In the genomic region with DNA sequence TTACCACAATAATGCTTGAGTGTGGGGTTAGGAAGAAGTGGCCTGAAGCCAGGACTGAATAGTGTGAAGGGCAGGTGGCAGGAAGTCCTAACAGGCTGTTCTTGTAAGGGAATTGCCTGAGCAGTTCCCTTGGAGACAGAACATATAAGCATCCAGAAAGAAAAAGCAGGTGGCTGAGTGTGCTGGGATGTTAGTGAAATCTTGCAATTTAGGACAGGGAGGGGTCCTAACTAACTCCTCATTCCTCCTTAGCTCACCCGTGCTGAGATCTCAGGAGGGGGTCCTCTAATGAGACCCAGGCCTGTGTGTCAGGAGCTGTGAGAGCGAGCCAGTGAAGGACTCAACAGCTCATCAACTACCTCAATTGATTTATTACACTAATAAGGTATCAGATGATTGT, we compare ENCODE assay signal across 32 mouse cellular contexts. TPM values are rescaled to one million over a fixed set of nuclear protein-coding genes. Genes with fewer than 3 reads are reported as not detected.
DNase-seq lines count a peak whose midpoint lies in the region; ATAC-seq and TF ChIP-seq lines count a peak whose summit lies in the region.
"Had no signal": no experiment of that assay in that cellular context is flagged by ENCODE, and none has a peak within 500 bp of the region (broad histone marks: within the 10 kb centered on the region; RNA-seq: fewer than 3 reads in every experiment).

No protein-coding gene starts in this region.

- TF ChIP-seq POLR2A in limb, embryonic 14.5 days (IDR thresholded peaks at IDR 0.05; ENCODE audit: borderline replicate concordance, extremely low read depth, insufficient read depth, insufficient read length): no peak

- WGBS in forebrain, embryonic 16.5 days: 12% methylated on average over 2 of the region's 2 CpGs
- 8% methylated on average over 2 of the region's 2 CpGs for WGBS in forebrain, embryonic 15.5 days
- 30% methylated on average over 2 of the region's 2 CpGs for WGBS in lung, postnatal 0 days
- WGBS in limb, embryonic 14.5 days: 7% methylated on average over 2 of the region's 2 CpGs

- 0 out of 2 replicates have a peak, but pooled peaks have one; percentile 3 for ATAC-seq in forebrain, embryonic 16.5 days
- ATAC-seq in forebrain, embryonic 15.5 days (replicated peaks): no peak
- ATAC-seq in lung, postnatal 0 days: peak; percentile 8; the same call in 1 of the 2 replicates
- ATAC-seq in limb, embryonic 14.5 days (ENCODE audit: low FRiP score, low read depth): peak; percentile 60; the same call in 1 of the 2 replicates
- ATAC-seq: inflammation-experienced regulatory T-cells, adult 6 months; midbrain, embryonic 13.5 days had no signal

- H3K4me2 ChIP-seq in forebrain, embryonic 16.5 days (ENCODE audit: low read length): no peak overlapping the region
- H3K4me2 ChIP-seq in forebrain, embryonic 15.5 days (replicated peaks): no peak overlapping the region
- no peak overlapping the region for H3K4me2 ChIP-seq in lung, postnatal 0 days (replicated peaks; ENCODE audit: low read depth, low read length)
- H3K4me2 ChIP-seq in limb, embryonic 14.5 days (replicated peaks; ENCODE audit: low read depth, low read length, severe bottlenecking): no peak overlapping the region
- H3K4me2 ChIP-seq: embryonic facial prominence, embryonic 15.5 days; heart, embryonic 11.5 days; hindbrain, embryonic 14.5 days; kidney, embryonic 15.5 days; limb, embryonic 15.5 days; liver, embryonic 13.5 days; midbrain, embryonic 13.5 days had no signal

- H3K9ac ChIP-seq in forebrain, embryonic 16.5 days (replicated peaks; ENCODE audit: low read depth, low read length): no peak overlapping the region
- no peak overlapping the region for H3K9ac ChIP-seq in forebrain, embryonic 15.5 days (replicated peaks)
- no peak overlapping the region for H3K9ac ChIP-seq in lung, postnatal 0 days (replicated peaks; ENCODE audit: low read depth)
- H3K9ac ChIP-seq in limb, embryonic 14.5 days (ENCODE audit: low read depth, low read length, severe bottlenecking): no peak overlapping the region
- H3K9ac ChIP-seq: embryonic facial prominence, embryonic 15.5 days; hindbrain, embryonic 14.5 days; kidney, embryonic 15.5 days; limb, embryonic 15.5 days; liver, embryonic 13.5 days; midbrain, embryonic 13.5 days had no signal

- no peaks in the 10 kb centered on the region for H3K36me3 ChIP-seq in forebrain, embryonic 16.5 days (ENCODE audit: control insufficient read depth, insufficient read depth)
- no peaks in the 10 kb centered on the region for H3K36me3 ChIP-seq in forebrain, embryonic 15.5 days
- H3K36me3 ChIP-seq in lung, postnatal 0 days (ENCODE audit: insufficient read depth, low read length): no peaks in the 10 kb centered on the region
- H3K36me3 ChIP-seq in limb, embryonic 14.5 days (ENCODE audit: control insufficient read depth, insufficient read depth, low read length): no peaks in the 10 kb centered on the region
- H3K36me3 ChIP-seq: embryonic facial prominence, embryonic 10.5 days; embryonic facial prominence, embryonic 15.5 days; G1E; kidney, embryonic 15.5 days; limb, embryonic 15.5 days; liver, embryonic 13.5 days; midbrain, embryonic 13.5 days had no signal

- TF ChIP-seq EP300 in lung, postnatal 0 days (IDR thresholded peaks at IDR 0.05): no peak

- DNase-seq in lung, postnatal 0 days (ENCODE audit: low spot score): no peak
- no peak for DNase-seq in lung, postnatal 14 days
- DNase-seq in forelimb bud, embryonic 11.5 days (ENCODE audit: low read depth, low spot score): peak; percentile 43
- no peak for DNase-seq in limb, embryonic 14.5 days (ENCODE audit: low spot score)
- no peak for DNase-seq in cerebellum, adult 9-11 months
- no peak for DNase-seq in ovary, postnatal 14 days (ENCODE audit: low spot score)
- DNase-seq: adrenal gland, postnatal 25 days; cerebellum, adult 18-20 months; gastrocnemius, postnatal 25 days; heart, adult 18-20 months; heart, postnatal 36 days; kidney, adult 18-20 months; kidney, postnatal 25 days; liver, embryonic 13.5 days; lung, adult 18-20 months; lung, postnatal 36 days; thymus, adult 2 months; thymus, postnatal 36 days had no signal

- no peaks in the 10 kb centered on the region for H3K9me3 ChIP-seq in forebrain, embryonic 16.5 days (ENCODE audit: control insufficient read depth, low read length)
- no peaks in the 10 kb centered on the region for H3K9me3 ChIP-seq in forebrain, embryonic 15.5 days
- no peaks in the 10 kb centered on the region for H3K9me3 ChIP-seq in lung, postnatal 0 days (ENCODE audit: low read length)
- H3K9me3 ChIP-seq in limb, embryonic 14.5 days (ENCODE audit: control insufficient read depth, low read length): no peaks in the 10 kb centered on the region
- H3K9me3 ChIP-seq: embryonic facial prominence, embryonic 10.5 days; embryonic facial prominence, embryonic 15.5 days; G1E; kidney, embryonic 15.5 days; limb, embryonic 15.5 days; liver, embryonic 13.5 days; megakaryocyte, embryonic 14.5 days; midbrain, embryonic 13.5 days had no signal

- H3K4me1 ChIP-seq in forebrain, embryonic 16.5 days (replicated peaks; ENCODE audit: control insufficient read depth, insufficient read depth, low read length): peaks cover 20% of the 10 kb centered on the region
- peaks cover 24% of the 10 kb centered on the region for H3K4me1 ChIP-seq in forebrain, embryonic 15.5 days
- H3K4me1 ChIP-seq in lung, postnatal 0 days (ENCODE audit: insufficient read depth, low read depth, low read length): no peaks in the 10 kb centered on the region
- H3K4me1 ChIP-seq in limb, embryonic 14.5 days (ENCODE audit: control insufficient read depth, insufficient read depth, low read length): no peaks in the 10 kb centered on the region
- H3K4me1 ChIP-seq: embryonic facial prominence, embryonic 10.5 days; embryonic facial prominence, embryonic 15.5 days; kidney, embryonic 15.5 days; liver, embryonic 13.5 days; megakaryocyte, embryonic 14.5 days; midbrain, embryonic 13.5 days had no signal

- no peaks in the 10 kb centered on the region for H3K27me3 ChIP-seq in forebrain, embryonic 16.5 days (replicated peaks; ENCODE audit: control insufficient read depth, insufficient read depth, low read length)
- H3K27me3 ChIP-seq in forebrain, embryonic 15.5 days: no peaks in the 10 kb centered on the region
- no peaks in the 10 kb centered on the region for H3K27me3 ChIP-seq in lung, postnatal 0 days (replicated peaks; ENCODE audit: insufficient read depth, low read length)
- no peaks in the 10 kb centered on the region for H3K27me3 ChIP-seq in limb, embryonic 14.5 days (ENCODE audit: control insufficient read depth, insufficient read depth, low read length)
- H3K27me3 ChIP-seq: embryonic facial prominence, embryonic 15.5 days; kidney, embryonic 15.5 days; limb, embryonic 15.5 days; liver, embryonic 13.5 days; megakaryocyte, embryonic 14.5 days; midbrain, embryonic 13.5 days had no signal

- no peak overlapping the region for H3K4me3 ChIP-seq in forebrain, embryonic 16.5 days (replicated peaks; ENCODE audit: low read length)
- no peak overlapping the region for H3K4me3 ChIP-seq in forebrain, embryonic 15.5 days
- no peak overlapping the region for H3K4me3 ChIP-seq in lung, postnatal 0 days (ENCODE audit: low read depth, low read length)
- H3K4me3 ChIP-seq in limb, embryonic 14.5 days (replicated peaks; ENCODE audit: low read length): no peak overlapping the region
- H3K4me3 ChIP-seq: embryonic facial prominence, embryonic 10.5 days; embryonic facial prominence, embryonic 15.5 days; kidney, embryonic 15.5 days; limb, embryonic 15.5 days; liver, embryonic 13.5 days; megakaryocyte, embryonic 14.5 days; midbrain, embryonic 13.5 days had no signal

- TF ChIP-seq CTCF in lung, postnatal 0 days (IDR thresholded peaks at IDR 0.05): no peak

- no peak overlapping the region for H3K27ac ChIP-seq in forebrain, embryonic 16.5 days (ENCODE audit: low read length)
- H3K27ac ChIP-seq in forebrain, embryonic 15.5 days (replicated peaks): no peak overlapping the region; the same call in 1 of the 2 replicates
- H3K27ac ChIP-seq in lung, postnatal 0 days (ENCODE audit: low read length): no peak overlapping the region
- no peak overlapping the region for H3K27ac ChIP-seq in limb, embryonic 14.5 days (replicated peaks; ENCODE audit: low read depth, low read length)
- H3K27ac ChIP-seq: embryonic facial prominence, embryonic 10.5 days; embryonic facial prominence, embryonic 15.5 days; hindbrain, embryonic 14.5 days; kidney, embryonic 15.5 days; liver, embryonic 13.5 days; midbrain, embryonic 13.5 days had no signal

RNA-seq across cellular contexts. Expression of a gene that starts 5.3 kb away (rescaled TPM):
- polyA plus RNA-seq in forebrain, embryonic 16.5 days (2015; fragmentation: Nextera tagmentation; extraction: Ambion mirVana): 0.11 TPM in 1 of 2 replicates, not detected in the other
- polyA plus RNA-seq in forebrain, embryonic 15.5 days (2015; fragmentation: Nextera tagmentation; extraction: Ambion mirVana): not detected in 2 replicates
- not detected in 2 replicates for polyA plus RNA-seq in lung, postnatal 0 days (2015; fragmentation: Nextera tagmentation; extraction: Ambion mirVana)
- 1.9 and 3.2 TPM in 2 replicates for polyA plus RNA-seq in limb, embryonic 14.5 days (2012; rRNA removed)
- polyA plus RNA-seq in limb, embryonic 14.5 days (2014; fragmentation: Nextera tagmentation; extraction: Ambion mirVana): 6.3 and 8.8 TPM in 2 replicates
- polyA plus RNA-seq: embryonic facial prominence, embryonic 10.5 days; frontal cortex, adult 2 months; G1E; heart, embryonic 11.5 days; heart, embryonic 16.5 days; hindbrain, embryonic 14.5 days; inflammation-experienced regulatory T-cells, adult 6 months; kidney, embryonic 15.5 days; liver, embryonic 13.5 days; midbrain, embryonic 13.5 days had no signal

RNA-seq across cellular contexts. Expression of a gene that starts 29.4 kb away (rescaled TPM):
- polyA plus RNA-seq in forebrain, embryonic 16.5 days (2015; fragmentation: Nextera tagmentation; extraction: Ambion mirVana): 0.39 and 0.41 TPM in 2 replicates
- polyA plus RNA-seq in forebrain, embryonic 15.5 days (2015; fragmentation: Nextera tagmentation; extraction: Ambion mirVana): 0.10 and 0.18 TPM in 2 replicates
- not detected in 2 replicates for polyA plus RNA-seq in lung, postnatal 0 days (2015; fragmentation: Nextera tagmentation; extraction: Ambion mirVana)
- polyA plus RNA-seq in limb, embryonic 14.5 days (2012; rRNA removed): 0.06 TPM in 1 of 2 replicates, not detected in the other
- polyA plus RNA-seq in limb, embryonic 14.5 days (2014; fragmentation: Nextera tagmentation; extraction: Ambion mirVana): 0.14 TPM in 1 of 2 replicates, not detected in the other
- polyA plus RNA-seq: G1E; heart, embryonic 16.5 days; inflammation-experienced regulatory T-cells, adult 6 months; kidney, embryonic 15.5 days; liver, embryonic 13.5 days had no signal

RNA-seq across cellular contexts. Expression of a gene that starts 56.9 kb away (rescaled TPM):
- 5.4 and 7.4 TPM in 2 replicates for polyA plus RNA-seq in forebrain, embryonic 16.5 days (2015; fragmentation: Nextera tagmentation; extraction: Ambion mirVana)
- 4.4 and 4.8 TPM in 2 replicates for polyA plus RNA-seq in forebrain, embryonic 15.5 days (2015; fragmentation: Nextera tagmentation; extraction: Ambion mirVana)
- polyA plus RNA-seq in lung, postnatal 0 days (2015; fragmentation: Nextera tagmentation; extraction: Ambion mirVana): 0.36 and 0.41 TPM in 2 replicates
- polyA plus RNA-seq in limb, embryonic 14.5 days (2012; rRNA removed): 2.7 and 4.0 TPM in 2 replicates
- 0.78 and 0.79 TPM in 2 replicates for polyA plus RNA-seq in limb, embryonic 14.5 days (2014; fragmentation: Nextera tagmentation; extraction: Ambion mirVana)
- polyA plus RNA-seq: G1E; inflammation-experienced regulatory T-cells, adult 6 months; thymus, adult 2 months had no signal
